Mouse (Mus musculus) frontal cortex, postnatal 36 days (tissue): ENCODE results near the gene Cryz.
"Not testable (repeated sequence)": the region's sequence is repeated elsewhere in the genome, so short reads cannot be mapped to it uniquely, and the experiment has no call there.

Experiments
- DNase-seq, 2 experiments: peaks; one replicate each; pipeline ENCODE4 v3.0.0; 2022; ENCODE audit warnings: low spot score in 2 of 2

Gene Cryz

DNA sequence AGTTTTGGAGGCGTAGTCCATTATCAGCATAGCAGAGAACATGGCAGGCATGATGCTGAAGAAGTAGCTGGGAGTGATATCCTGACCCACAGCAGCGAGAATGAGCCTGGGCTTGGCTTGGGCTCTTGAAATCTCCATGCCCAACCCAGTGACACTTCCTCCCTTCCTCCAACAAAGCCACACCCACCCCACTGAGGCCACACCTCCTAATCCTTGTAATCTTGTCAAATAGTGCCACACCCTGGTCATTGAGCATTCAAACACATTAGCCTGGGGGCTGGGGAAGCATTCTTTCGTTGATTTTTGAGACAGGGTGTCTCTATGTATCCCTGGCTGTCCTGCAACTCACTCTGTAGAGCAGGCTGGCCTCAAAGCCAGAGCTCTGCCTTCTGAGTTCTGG lies 15.4 kb downstream of the Cryz start:
- no peak for DNase-seq

DNA sequence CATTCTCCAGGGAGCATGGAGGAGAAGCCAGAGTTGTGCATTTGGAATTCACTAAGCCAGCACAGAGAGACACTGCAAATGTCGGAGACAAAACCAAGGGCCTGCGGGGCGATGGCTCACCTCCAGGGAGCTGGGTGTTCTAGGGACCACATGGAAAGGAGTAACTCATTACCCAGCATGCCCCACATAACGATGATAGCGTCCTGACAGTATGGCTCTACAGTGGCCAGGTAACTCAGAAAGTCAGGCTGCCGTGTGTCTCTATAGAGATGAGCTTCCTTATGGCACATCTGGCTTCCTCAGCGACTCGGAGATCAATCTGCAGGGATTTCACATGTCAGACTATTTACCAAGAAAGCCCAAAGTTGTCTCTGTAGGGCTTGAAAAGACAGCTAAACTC lies 18.3 kb downstream of the Cryz start:
- DNase-seq = no peak

DNA sequence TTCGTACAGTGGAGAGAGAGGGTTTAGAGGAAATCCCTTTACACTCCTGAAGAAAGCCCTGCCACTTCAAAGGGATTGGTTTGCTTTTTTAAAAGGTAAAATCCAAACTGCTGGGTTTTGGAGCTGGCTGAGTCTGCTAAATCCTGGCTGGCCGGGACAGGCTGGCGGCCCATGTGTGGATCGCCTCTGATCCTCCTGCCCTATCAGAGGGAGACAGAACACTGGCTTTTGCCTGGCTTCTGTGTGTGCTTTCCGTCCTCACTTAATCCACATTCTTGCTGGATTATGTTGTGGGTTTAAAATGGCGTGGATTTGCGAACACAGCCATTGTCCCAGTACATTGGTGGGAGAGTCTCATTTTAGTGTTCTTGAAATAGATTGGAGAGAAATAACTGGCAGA lies 18.8 kb downstream of the Cryz start:
- DNase-seq = no peak

DNA sequence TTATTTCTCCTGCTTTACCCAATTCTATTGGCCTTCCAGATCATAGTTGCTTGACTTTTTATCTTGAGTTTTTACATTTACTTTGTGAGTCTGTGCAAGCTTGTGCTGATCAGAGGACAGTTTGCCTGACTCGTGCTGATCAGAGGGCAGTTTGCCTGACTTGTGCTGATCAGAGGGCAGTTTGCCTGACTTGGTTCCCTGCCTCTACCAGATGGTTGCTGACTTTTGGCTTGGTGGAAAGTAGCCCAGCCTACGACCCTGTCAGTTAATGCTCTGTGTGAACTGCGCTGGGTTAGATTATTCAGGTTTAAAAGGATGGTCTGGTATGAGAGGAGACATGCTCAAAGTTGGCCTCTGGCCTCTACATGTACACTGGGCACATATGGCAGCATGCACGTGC lies 19.6 kb downstream of the Cryz start:
- DNase-seq = no peak

DNA sequence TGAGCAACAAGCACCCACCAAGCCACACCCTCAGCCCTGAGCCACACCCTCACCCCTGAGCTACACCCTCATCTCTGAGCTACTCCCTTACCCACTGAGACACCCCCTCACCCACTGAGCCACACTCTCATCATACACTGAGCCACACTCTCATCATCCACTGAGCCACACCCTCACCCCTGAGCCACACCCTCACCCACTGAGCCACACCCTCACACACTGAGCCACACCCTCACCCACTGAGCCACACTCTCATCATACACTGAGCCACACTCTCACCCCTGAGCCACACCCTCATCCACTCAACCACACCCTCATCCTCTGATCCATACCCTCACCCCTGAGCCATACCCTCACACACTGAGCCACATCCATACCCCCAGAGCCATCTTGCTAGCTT lies 31.8 kb downstream of the Cryz start:
- DNase-seq = no peak

DNA sequence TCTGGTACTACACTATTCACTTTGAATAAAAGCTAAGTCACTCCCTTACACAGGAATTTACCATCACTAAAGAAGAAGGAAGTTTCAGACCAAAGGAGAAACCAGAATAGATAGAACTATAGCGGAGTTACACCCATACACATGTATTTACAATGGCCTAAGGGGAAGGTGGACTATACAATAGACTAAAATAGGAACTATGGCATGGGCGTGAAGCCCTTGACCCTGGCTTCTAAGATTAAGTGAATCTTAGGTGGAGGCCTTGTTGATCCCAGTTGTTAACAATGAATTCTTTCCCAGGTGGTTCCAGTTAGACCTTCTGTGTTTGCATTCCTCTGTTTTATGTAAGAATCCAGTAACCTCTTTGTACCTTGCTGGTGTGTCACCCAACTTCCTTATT lies 34.8 kb downstream of the Cryz start:
- not testable (repeated sequence) for DNase-seq

DNA sequence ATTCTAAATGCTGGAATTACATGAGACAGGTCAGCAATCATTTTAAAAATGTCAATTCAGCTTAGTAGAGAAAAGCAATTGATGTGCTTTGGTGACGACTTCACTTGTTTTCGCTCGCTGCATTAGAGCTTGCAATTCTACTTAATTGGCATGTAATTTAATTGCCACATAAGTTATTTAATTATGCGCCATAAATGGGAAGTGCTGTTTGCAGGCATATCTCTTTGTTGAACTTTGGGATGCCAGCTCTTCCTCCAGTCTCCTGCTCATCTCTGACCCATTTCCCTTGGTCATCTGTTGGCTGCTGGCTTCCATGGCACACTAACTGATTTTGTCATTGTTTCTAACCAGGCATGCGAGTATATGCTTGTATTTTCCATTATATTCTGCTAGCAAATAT lies 36.6 kb downstream of the Cryz start:
- no peak for DNase-seq

DNA sequence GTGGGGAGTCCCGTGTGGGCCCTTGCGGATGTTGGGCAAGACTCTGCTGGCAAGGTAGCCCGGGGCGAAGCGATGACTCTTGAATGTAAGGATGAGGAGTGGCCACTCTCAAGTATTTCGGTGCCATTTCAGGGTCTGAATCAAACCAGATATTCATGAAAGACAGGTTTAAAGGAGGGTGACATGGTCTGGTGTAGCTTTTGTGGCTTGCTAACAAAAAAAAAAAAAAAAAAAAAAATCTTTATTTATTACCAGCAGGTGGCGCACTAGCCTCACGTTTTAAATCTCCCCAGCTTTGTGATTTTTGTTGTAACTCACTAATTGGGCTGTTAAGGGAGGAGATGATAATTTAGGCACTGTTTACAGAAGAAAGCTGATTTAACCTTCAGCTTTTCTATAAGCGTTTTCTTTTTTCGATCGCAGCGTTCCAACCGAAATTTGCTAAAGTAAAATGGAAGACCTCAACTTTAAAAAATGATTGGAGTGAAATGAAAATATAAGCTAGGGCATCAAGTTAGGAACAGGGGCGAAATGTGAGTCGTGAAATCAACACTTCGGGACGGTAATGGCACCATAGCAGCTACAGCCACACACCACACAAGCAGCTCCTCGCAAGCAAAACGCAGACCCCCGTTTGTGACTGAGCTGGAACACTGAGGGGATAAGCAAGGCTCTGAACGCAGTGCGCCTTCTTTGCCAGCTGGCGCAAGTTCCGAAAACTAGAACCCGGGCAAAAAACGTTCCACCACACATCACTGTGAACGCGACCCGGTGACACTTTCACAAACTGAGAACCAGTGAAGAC lies 50.3 kb downstream of the Cryz start:
- peak; percentile 33 to 42 for DNase-seq

DNA sequence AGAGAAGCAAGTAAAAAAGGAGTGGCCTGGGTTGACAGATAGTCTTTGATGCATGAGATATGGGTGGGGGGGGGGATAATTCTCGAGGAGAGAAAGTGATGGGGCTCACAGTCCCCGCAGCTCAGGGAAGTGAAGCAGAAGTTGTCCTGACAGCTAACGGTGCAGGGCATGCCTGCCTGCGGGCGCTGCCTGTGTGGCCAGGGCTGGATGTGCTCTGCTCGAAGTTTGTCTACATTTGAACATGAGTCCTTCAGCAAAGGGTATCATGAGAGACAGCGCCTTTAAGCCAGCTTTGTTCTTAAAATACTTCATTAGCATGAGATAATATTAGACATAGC lies 50.9 kb downstream of the Cryz start:
- DNase-seq = no peak

DNA sequence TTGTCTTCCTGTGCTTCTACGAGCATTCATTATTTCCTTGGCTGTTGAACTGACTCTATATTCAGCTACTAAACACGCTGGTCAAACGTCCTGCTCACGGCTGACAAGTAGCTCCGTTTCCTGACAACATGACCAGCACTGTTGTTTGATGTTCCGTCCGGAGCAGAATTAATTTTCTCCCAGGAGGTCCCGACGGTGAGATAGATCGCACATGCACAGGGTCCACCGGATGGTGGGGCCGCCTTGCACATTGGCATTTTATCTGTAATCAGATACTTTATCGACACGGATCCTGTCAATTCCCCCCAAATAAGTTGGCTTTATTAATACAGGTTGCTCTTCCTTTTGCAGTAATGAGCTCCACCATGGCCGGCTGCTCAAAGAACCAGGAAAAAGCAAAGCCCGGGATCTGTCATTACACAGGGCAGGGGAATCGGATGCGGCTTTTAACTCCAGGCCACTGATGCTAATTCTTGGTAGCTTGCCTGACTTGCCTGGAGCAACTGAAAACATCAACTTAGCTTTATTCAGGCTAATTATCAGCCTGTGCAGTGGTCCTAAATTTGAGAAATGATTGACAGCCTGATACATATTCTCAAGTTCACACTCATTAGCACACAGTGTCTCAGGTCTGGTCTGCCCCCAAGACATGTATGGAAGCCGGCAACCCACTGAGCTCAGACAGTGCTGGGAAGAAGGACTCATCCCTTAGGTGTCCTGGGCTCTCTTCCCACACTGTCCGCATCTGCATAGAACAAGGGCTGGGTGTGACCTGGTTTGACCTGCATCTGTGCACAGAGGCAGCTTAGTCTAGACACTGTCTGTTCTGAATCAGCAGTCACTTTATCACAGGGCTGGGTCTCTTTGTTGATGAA lies 53.1 kb downstream of the Cryz start:
- no peak for DNase-seq

DNA sequence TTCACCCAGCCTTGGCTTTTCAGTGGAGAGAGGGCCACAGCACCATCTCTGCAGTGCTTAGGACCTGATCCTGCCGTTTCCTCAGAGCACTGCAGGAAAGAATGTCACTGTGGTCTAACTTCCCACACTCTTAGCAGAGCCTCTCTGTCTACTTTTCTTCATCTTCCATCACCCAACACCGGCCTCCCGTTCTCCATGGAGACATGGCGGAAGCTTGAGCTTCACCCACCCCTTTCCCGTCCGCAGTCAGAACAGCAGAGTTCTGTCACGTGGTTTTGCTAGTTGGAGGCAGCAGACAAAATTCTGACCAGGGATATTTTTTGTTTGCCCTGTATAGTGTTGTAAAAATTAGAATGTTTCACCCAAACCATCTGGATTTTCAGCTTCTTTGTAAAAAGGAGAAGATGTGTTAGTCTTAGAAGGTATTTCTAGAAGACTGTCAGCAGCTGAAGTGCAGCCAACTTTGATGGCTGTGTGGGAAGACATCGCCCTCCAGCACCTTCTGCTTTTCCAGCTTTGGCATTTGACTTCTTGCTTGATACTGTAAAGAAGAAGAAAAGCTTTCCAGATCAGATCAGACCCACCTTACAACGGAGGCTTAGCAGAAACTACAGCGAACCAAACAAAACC lies 54.8 kb downstream of the Cryz start:
- DNase-seq = peak; percentile 58 to 83

DNA sequence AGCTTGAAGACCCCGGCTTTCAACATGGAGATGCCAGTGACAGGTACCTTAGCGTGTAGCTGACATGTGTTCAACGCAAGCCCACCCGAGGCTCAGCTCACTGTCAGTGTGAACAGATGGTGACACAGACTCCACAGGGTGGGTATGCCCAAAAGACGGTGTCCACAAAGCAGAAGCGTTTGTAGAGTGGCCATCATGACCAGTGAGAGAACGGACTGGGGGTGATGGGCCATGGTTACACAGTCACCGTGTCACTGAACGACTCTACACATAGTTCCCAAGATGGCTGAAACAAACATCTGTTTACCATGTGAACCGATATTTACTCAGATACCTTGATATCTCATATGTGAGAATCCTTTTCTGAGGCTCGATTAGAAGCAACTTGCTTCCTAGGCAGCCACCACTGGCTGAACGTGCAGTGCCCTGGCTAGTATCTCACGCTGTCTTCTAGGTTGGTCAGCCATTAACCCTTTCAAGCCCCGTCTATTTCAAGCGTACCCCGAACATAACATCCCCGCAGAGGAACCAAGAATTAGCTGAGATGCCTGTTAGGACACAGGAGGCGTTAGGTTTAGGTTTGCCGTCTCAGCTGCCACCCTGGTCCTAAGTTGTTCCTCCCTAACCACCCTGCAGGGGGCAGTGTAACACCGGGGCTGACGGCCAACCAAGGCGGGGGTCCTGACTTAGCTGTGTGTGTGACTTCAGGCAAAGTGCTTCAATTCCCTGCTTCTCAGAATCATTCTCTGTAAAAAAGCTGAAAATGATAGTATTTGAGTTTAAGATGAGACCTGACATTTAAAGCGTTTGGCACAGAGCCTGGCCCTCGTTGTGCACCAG lies 56.3 kb downstream of the Cryz start:
- DNase-seq = peak; percentile 85 to 86

DNA sequence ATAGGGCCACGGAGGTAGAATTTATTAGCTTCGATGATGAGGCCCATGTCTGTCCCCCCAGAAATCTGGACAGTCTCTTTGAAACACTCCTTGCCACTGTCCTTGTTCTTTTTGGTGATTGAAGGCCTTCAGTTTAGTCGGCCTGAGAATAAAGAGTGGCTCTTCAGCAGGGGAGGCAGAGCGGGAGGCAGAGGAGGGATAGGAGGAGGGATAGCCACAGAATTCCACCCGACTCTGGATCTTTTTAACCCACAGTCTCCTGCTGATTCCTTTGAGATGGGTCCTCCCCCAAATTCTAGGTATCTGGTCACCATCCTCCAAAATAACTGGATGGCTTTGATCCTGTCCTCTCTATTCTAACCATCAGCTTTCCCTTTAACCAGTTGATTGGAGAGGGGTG lies 56.9 kb downstream of the Cryz start:
- DNase-seq = no peak

DNA sequence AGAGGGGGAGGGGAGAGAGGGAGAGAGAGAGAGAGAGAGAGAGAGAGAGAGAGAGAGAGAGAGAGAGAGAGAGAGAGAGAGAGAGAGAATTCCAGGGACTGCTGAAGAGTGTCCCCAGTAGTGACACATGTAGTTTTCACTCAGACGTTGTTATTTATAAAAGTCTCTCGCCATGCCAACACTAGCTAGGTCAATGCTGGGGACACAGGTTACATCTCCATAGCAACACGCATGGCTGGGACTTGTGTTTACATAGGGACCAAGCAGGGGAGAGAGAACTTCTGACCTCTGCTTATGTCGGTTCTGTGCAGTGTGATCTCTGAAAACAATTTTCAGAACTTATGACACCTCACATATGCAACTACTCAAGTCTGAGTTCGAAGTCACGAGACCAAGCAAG lies 57.8 kb downstream of the Cryz start:
- no peak for DNase-seq

DNA sequence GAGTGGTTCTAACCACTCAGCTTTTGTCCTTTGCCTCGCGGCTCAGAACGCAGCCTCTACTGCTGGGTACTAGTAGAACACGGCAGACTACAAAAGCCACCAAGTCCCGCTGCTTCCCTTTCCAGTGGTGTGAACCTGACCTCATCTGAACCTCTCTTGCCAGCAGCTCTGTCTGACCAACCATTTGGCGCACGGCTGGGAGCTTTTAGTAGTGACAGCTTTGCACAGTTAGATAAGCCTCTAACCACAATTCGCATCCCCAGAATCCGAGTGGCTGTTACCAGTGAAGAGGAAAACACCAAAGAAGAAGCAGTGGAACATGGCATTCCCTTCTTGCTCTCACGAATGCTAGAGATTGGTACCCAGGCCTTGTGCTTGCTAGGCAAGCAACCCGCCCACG lies 58.4 kb downstream of the Cryz start:
- no peak for DNase-seq

DNA sequence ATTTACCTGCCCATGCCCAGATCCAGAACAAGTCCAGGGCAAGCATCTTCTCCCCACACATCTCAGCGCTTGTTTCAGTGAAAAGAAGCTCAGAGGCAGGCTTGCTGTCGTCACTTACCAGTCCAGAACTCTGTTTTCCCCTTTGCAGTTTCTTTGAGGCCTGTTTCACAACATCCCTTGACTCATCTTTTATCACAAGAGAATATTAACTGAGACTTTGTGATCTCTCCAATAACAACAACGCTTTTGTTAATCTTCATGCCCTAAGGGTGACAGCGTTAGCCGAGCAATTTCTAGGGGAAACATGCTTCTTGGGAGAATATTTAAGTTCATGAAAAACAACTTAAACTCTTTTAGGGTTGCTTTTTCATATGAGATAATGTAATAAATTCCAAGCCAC lies 59.2 kb downstream of the Cryz start:
- no peak for DNase-seq

DNA sequence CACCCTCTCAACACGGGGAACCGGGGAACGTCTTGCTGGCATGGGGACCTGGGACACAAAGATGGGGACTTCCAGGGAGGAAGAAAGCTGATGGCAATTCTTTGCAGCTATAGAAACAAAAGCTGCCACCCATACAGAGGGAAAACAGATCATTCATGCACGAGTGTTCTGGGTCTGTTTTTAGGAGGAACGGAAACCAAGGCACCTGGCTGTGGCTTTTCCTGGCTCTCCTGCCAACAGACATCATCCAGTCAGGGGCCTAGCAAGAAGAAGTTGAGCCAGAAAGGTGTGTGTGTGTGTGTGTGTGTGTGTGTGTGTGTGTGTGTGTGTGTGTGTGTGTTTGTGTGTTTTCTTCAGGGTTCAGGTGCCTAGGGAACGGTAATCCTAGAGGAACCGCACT lies 67.0 kb downstream of the Cryz start, which contains the start of gene Erich3:
Gene Erich3, plus strand, starts transcription at position 315 of the 400 bp plus-strand sequence.
- DNase-seq = no peak

DNA sequence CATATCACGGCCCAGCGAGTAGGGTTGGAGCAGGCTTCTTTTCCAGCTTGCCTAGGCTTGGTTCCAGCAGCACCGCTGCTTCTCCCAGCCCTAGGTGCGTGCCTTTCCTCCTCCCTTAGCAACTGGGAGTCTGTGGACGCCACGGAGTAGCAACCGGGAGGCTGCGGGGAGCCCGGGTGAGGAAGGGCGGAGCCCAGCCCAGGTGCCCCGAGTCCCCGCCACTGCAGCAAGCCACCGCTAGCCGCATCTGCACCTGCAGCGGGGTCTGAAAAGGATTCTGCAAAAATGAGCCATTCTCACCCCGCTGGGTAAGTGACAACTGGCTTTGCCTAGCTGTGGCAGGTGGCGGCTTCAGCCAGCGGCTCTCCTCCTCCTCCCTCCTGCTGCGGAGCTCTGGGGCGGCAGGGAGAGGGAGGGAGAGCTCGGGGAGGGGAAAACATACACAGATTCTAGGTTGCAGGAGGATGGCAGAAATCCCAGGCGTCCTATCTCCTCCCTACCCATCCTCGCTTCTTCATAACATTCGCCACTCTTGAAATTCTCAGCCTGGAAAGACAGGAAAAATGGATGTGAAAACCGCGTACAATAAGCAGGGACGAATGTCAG lies 67.6 kb downstream of the Cryz start:
- DNase-seq = peak; percentile 81 to 84

DNA sequence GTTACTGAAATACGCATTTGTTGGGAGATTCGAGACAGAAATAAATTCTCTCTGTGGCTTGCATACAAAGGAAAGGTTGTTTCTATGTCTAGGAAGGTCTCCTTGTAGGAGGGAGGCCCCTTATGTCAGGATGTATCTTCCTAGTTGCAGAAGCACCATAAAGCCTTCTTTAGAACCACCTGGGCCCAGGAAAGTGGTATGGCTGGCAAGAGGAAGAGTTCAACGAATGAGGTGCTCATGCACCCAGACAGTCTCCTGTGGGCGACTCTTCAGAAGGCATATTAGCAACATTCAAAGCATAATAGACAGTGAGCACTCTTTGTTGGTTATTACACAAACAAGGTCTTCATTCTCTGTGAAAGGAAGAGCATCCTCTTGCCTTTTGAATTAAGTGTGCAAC lies 68.1 kb downstream of the Cryz start:
- no peak for DNase-seq

DNA sequence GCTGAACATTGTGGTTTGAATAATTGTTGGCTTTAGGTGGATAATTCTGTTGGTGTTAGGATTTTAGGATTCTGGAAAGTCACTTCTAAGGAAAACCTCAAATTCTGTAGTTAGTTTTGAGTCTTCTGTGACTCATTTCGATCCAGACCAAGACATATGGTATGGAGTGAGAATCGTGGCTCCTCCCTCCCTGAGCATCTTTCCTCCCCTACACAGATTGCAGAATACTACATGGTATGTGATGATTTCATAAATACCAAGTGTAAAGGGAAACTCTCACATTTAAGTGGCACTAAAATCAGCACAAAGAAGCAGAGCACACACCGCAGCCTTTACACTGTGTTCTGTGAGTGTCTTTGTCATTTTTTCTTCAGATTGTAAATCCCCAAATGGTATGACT lies 72.0 kb downstream of the Cryz start:
- DNase-seq = peak in 1 of 2 experiments; percentile 41

DNA sequence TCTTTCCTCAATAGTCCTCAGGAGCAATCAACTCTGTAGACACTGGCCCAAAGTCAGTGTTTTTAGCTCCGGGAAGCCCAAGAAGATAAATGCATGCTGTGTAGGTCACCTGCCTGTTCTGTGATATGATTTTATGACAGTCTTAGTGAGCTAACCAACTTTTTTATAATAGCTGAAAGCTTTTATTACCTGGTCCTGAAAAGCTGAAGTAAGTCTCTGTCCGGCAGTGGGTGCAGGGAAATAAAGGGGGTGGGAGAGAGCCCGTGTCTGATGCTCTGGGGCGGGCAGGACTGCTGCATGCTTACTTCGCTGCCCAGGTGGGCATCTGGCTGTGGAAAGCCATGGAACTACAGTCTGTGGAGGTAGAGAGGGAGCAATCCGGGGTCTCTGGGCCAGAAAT lies 74.1 kb downstream of the Cryz start:
- DNase-seq = no peak
